ENCODE assay signal across 8 mouse cellular contexts in the genomic region with DNA sequence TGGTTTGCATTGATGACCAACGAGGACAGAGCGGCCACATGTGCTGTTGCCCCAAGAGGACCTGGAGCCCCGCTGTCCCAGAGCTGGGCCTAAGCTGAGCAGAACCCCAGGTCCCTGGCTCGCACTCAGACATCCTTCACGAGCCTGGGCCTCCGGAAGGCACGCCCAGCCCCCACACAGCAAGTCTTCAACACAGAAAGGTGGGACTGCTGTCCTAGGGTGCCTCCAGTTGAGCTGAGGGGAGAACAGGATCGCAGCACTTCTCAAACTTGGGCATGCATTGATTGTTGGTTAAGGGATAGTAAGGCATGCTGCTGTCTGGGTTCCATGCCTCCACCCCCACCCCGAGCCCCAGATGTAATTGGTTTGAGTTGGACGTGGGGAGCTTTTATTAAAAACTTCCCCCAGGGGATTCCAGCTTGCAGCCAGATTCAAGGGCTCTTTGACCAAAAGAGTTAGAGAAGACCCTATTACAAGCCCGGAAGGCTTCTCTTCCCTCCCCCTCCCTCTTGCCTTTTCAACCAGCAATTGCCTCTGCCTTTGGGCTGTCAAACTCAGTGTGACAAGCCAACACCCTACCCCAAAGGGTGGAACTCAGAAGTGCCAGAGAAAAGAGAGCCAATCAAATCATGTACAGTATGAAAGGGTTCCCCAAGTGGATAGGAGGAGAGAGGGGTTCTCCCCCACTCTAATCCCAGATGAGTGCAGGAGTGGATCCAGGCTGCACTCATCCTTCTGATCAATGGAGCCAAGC. TPM values are rescaled to one million over a fixed set of nuclear protein-coding genes. Genes with fewer than 3 reads are reported as not detected.
DNase-seq lines count a peak whose midpoint lies in the region; ATAC-seq and TF ChIP-seq lines count a peak whose summit lies in the region.

No protein-coding gene starts in this region.

- H3K4me1 ChIP-seq in forebrain, postnatal 0 days (ENCODE audit: insufficient read depth): peaks cover 4% of the 10 kb centered on the region; the same call in 1 of the 2 replicates
- H3K4me1 ChIP-seq in limb, embryonic 12.5 days (replicated peaks): peaks cover 32% of the 10 kb centered on the region
- peaks cover 26% of the 10 kb centered on the region for H3K4me1 ChIP-seq in neural tube, embryonic 15.5 days

- H3K27ac ChIP-seq in forebrain, postnatal 0 days (ENCODE audit: low read depth, low read length): peak overlapping the region; percentile 57; the same call in 1 of the 2 replicates
- peak overlapping the region; percentile 85 for H3K27ac ChIP-seq in limb, embryonic 12.5 days
- H3K27ac ChIP-seq in neural tube, embryonic 15.5 days (replicated peaks): peak overlapping the region; percentile 79

- ATAC-seq in forebrain, postnatal 0 days: peak; percentile 56
- ATAC-seq in limb, embryonic 12.5 days (ENCODE audit: insufficient number of reproducible peaks, insufficient read depth, low FRiP score, low TSS enrichment, low read depth): peak; percentile 81
- peak; percentile 77 for ATAC-seq in neural tube, embryonic 15.5 days (ENCODE audit: low FRiP score)

- no peak for TF ChIP-seq CTCF in brain, embryonic 14.5 days (IDR thresholded peaks at IDR 0.05; ENCODE audit: borderline replicate concordance, extremely low read depth, insufficient read depth, insufficient read length)
- TF ChIP-seq CTCF in forebrain, postnatal 0 days (IDR thresholded peaks at IDR 0.05; ENCODE audit: low read depth): no peak

- H3K36me3 ChIP-seq in forebrain, postnatal 0 days (ENCODE audit: insufficient read depth): no peaks in the 10 kb centered on the region
- no peaks in the 10 kb centered on the region for H3K36me3 ChIP-seq in limb, embryonic 12.5 days
- no peaks in the 10 kb centered on the region for H3K36me3 ChIP-seq in neural tube, embryonic 15.5 days

- H3K4me2 ChIP-seq in forebrain, postnatal 0 days (ENCODE audit: low read depth): peak overlapping the region; percentile 84
- peak overlapping the region; percentile 73 for H3K4me2 ChIP-seq in limb, embryonic 12.5 days
- H3K4me2 ChIP-seq in neural tube, embryonic 15.5 days: peak overlapping the region; percentile 89

- no peaks in the 10 kb centered on the region for H3K27me3 ChIP-seq in forebrain, postnatal 0 days (ENCODE audit: insufficient read depth, low read length)
- H3K27me3 ChIP-seq in limb, embryonic 12.5 days: no peaks in the 10 kb centered on the region
- H3K27me3 ChIP-seq in neural tube, embryonic 15.5 days (replicated peaks): no peaks in the 10 kb centered on the region

- under 1% methylated on average over 11 of the region's 11 CpGs for WGBS in forebrain, postnatal 0 days
- 4% methylated on average over 11 of the region's 11 CpGs for WGBS in limb, embryonic 12.5 days
- 3% methylated on average over 11 of the region's 11 CpGs for WGBS in neural tube, embryonic 15.5 days

- no peaks in the 10 kb centered on the region for H3K9me3 ChIP-seq in forebrain, postnatal 0 days (ENCODE audit: low read length)
- no peaks in the 10 kb centered on the region for H3K9me3 ChIP-seq in limb, embryonic 12.5 days
- H3K9me3 ChIP-seq in neural tube, embryonic 15.5 days (replicated peaks): no peaks in the 10 kb centered on the region

- no peak for TF ChIP-seq POLR2A in brain, embryonic 14.5 days (IDR thresholded peaks at IDR 0.05; ENCODE audit: borderline replicate concordance, extremely low read depth, insufficient read depth, insufficient read length, poor library complexity, severe bottlenecking)

- H3K9ac ChIP-seq in forebrain, postnatal 0 days: peak overlapping the region; percentile 61
- H3K9ac ChIP-seq in limb, embryonic 12.5 days (replicated peaks): peak overlapping the region; percentile 69
- peak overlapping the region; percentile 61 for H3K9ac ChIP-seq in neural tube, embryonic 15.5 days (replicated peaks)

- peak overlapping the region; percentile 50 for H3K4me3 ChIP-seq in forebrain, postnatal 0 days (ENCODE audit: low read depth, low read length)
- peak overlapping the region; percentile 55 for H3K4me3 ChIP-seq in limb, embryonic 12.5 days (replicated peaks)
- peak overlapping the region; percentile 58 for H3K4me3 ChIP-seq in neural tube, embryonic 15.5 days (replicated peaks)

- peak; percentile 41 to 46 for DNase-seq in heart, adult 9 months (ENCODE audit: low spot score in 2 of 2)
- DNase-seq in heart, adult 8-10 months (ENCODE audit: low spot score): no peak
- peak; percentile 65 for DNase-seq in 3T3-L1 (ENCODE audit: low read depth, low spot score)
- peak; percentile 80 for DNase-seq in brain, embryonic 14.5 days (ENCODE audit: low read depth)
- peak; percentile 46 for DNase-seq in forebrain, postnatal 0 days
- DNase-seq in adrenal gland, postnatal 10 days: no peak

RNA-seq across cellular contexts. Expression of gene Chd9, which starts 1.0 kb away (rescaled TPM):
- 10 to 100 TPM; 37.4 to 51.6 (median 46.4) TPM for total RNA-seq in heart, adult 8-10 months (2022)
- polyA plus RNA-seq in brain, embryonic 14.5 days (2012; rRNA removed): 74.7 and 79.5 TPM in 2 replicates
- 49.5 and 74.5 TPM in 2 replicates for total RNA-seq in forebrain, postnatal 0 days (2014; rRNA removed)
- polyA plus RNA-seq in forebrain, postnatal 0 days (2015; fragmentation: Nextera tagmentation; extraction: Ambion mirVana): 48.4 and 73.6 TPM in 2 replicates
- 81.2 and 81.9 TPM in 2 replicates for polyA plus RNA-seq in limb, embryonic 12.5 days (2016; fragmentation: Nextera tagmentation; extraction: Ambion mirVana)
- polyA plus RNA-seq in neural tube, embryonic 15.5 days (2015; fragmentation: Nextera tagmentation; extraction: Ambion mirVana): 80.6 and 94.2 TPM in 2 replicates
- total RNA-seq in adrenal gland, postnatal 10 days (2021): 10 to 100 TPM; 65.7 to 80.1 TPM

RNA-seq across cellular contexts. Expression of gene Gm19935, which starts 12.0 kb away (rescaled TPM):
- not detected for total RNA-seq in heart, adult 8-10 months (2022)
- 0.33 and 1.2 TPM in 2 replicates for polyA plus RNA-seq in brain, embryonic 14.5 days (2012; rRNA removed)
- 2.5 and 5.0 TPM in 2 replicates for total RNA-seq in forebrain, postnatal 0 days (2014; rRNA removed)
- polyA plus RNA-seq in forebrain, postnatal 0 days (2015; fragmentation: Nextera tagmentation; extraction: Ambion mirVana): 2.9 and 4.6 TPM in 2 replicates
- polyA plus RNA-seq in limb, embryonic 12.5 days (2016; fragmentation: Nextera tagmentation; extraction: Ambion mirVana): not detected in 2 replicates
- polyA plus RNA-seq in neural tube, embryonic 15.5 days (2015; fragmentation: Nextera tagmentation; extraction: Ambion mirVana): 3.3 and 4.0 TPM in 2 replicates
- not detected for total RNA-seq in adrenal gland, postnatal 10 days (2021)

Comparison
In these comparisons a context has a peak if more than half of its experiments do, and no peak if none do; other contexts are left out.
1. DNase-seq: peak in heart, adult 9 months (2 of 2), 3T3-L1 (single experiment), brain, embryonic 14.5 days (single experiment) and forebrain, postnatal 0 days (single experiment); none in heart, adult 8-10 months (single experiment) and adrenal gland, postnatal 10 days (single experiment).
2. Peak in every context shown above with its lines, with median percentiles within 50 percentile points of each other: ATAC-seq, H3K27ac ChIP-seq, H3K4me2 ChIP-seq, H3K4me3 ChIP-seq and H3K9ac ChIP-seq.